Mouse (Mus musculus) CH12.LX (cell line): ENCODE measurements around the gene Nek4. TPM values are rescaled to one million over a fixed set of nuclear protein-coding genes. Genes with fewer than 3 reads are reported as not detected.
A peak's percentile ranks its signal among the peaks of the same experiment; 100 is the strongest.

Experiments used
- DNase-seq: peaks from one replicate; pipeline ENCODE4 v3.0.0-alpha.2; 2013; ENCODE audit errors: extremely low read depth
- H3K27ac ChIP-seq: 2 replicates; pipeline ENCODE4 v1.5.1; 2012; ENCODE audit warnings: low read depth, mild to moderate bottlenecking, control low read depth, moderate library complexity; ENCODE audit not compliant: insufficient read depth
- H3K27me3 ChIP-seq: replicated peaks from 2 replicates; pipeline ENCODE3; 2012; ENCODE audit warnings: inconsistent platforms
- H3K36me3 ChIP-seq, 2 experiments: replicated peaks in 1 of 2; 2 replicates each; pipeline versions ENCODE3 to v1.6.1; 2012; ENCODE audit warnings: inconsistent platforms in 1 of 2, low read length in 1 of 2, mild to moderate bottlenecking in 1 of 2, mixed read lengths in 1 of 2, moderate library complexity in 1 of 2; ENCODE audit not compliant: control insufficient read depth in 1 of 2, insufficient read depth in 1 of 2
- H3K4me1 ChIP-seq, 2 experiments: 2 replicates each; pipeline ENCODE4 v1.6.1; 2012; ENCODE audit warnings: inconsistent platforms in 1 of 2, moderate library complexity in 1 of 2; ENCODE audit not compliant: insufficient read depth in 2 of 2, control insufficient read depth in 1 of 2
- H3K4me2 ChIP-seq: 2 replicates; pipeline ENCODE4 v1.6.1; 2012; ENCODE audit warnings: low read depth, mild to moderate bottlenecking, control low read depth; ENCODE audit not compliant: poor library complexity, insufficient read depth, severe bottlenecking
- H3K4me3 ChIP-seq, 3 experiments: fragments of 150-350 bp in 1 of 3; sonication (generic) in 1 of 3; replicated peaks in 1 of 3; 2 replicates each; pipeline versions ENCODE3 to v1.5.1; 2011 to 2012; ENCODE audit warnings: low read depth in 2 of 3, low read length in 2 of 3, mild to moderate bottlenecking in 2 of 3, moderate library complexity in 2 of 3, control low read depth in 1 of 3, improper control_type of control experiment in 1 of 3, inconsistent platforms in 1 of 3, mixed read lengths in 1 of 3; ENCODE audit not compliant: poor library complexity in 1 of 3
- H3K79me2 ChIP-seq: replicated peaks from 2 replicates; pipeline ENCODE4 v1.6.1; 2012; ENCODE audit warnings: mild to moderate bottlenecking, moderate library complexity; ENCODE audit not compliant: control insufficient read depth, poor library complexity, insufficient read depth, severe bottlenecking; ENCODE audit errors: extremely low read depth
- H3K9ac ChIP-seq: 2 replicates; pipeline ENCODE4 v1.6.1; 2012; ENCODE audit warnings: low read depth, mild to moderate bottlenecking, control low read depth, moderate library complexity; ENCODE audit not compliant: insufficient read depth
- H3K9me3 ChIP-seq: replicated peaks from 2 replicates; pipeline ENCODE3; 2012; ENCODE audit warnings: low read length, inconsistent platforms, mixed read lengths
- BHLHE40 ChIP-seq: IDR thresholded peaks from 2 replicates; pipeline ENCODE4 v1.6.1; 2011; ENCODE audit warnings: mild to moderate bottlenecking, low read depth, low read length, improper control_type of control experiment
- CHD1 ChIP-seq: IDR thresholded peaks from 2 replicates; pipeline ENCODE4 v1.6.1; 2012; ENCODE audit warnings: low read depth, low read length, improper control_type of control experiment, inconsistent platforms
- CHD2 ChIP-seq: IDR thresholded peaks from 2 replicates; pipeline ENCODE4 v1.6.1; 2011; ENCODE audit warnings: low read length, improper control_type of control experiment
- CTCF ChIP-seq, 2 experiments: IDR thresholded peaks in 1 of 2; conservative IDR thresholded peaks in 1 of 2; 2 replicates each; pipeline ENCODE4 v1.5.1; 2011 to 2012; ENCODE audit warnings: low read depth in 2 of 2, low read length in 2 of 2, improper control_type of control experiment in 1 of 2, inconsistent platforms in 1 of 2, mild to moderate bottlenecking in 1 of 2, moderate library complexity in 1 of 2
- E2F4 ChIP-seq: IDR thresholded peaks from 2 replicates; pipeline ENCODE4 v1.6.1; 2011; ENCODE audit warnings: low read depth, low read length, improper control_type of control experiment; ENCODE audit not compliant: insufficient replicate concordance
- ELF1 ChIP-seq: IDR thresholded peaks from 2 replicates; pipeline ENCODE4 v1.6.1; 2014; ENCODE audit warnings: low read depth, mild to moderate bottlenecking, inconsistent platforms, low read length, improper control_type of control experiment
- EP300 ChIP-seq: IDR thresholded peaks from 2 replicates; pipeline ENCODE4 v1.6.1; 2011; ENCODE audit warnings: low read length, improper control_type of control experiment
- ETS1 ChIP-seq: conservative IDR thresholded peaks from 2 replicates; pipeline ENCODE4 v1.6.1; 2012; ENCODE audit warnings: low read depth, mild to moderate bottlenecking, inconsistent platforms, low read length, improper control_type of control experiment, moderate library complexity
- GABPA ChIP-seq: IDR thresholded peaks from 2 replicates; pipeline ENCODE4 v1.6.1; 2012; ENCODE audit warnings: low read depth, low read length, improper control_type of control experiment, inconsistent platforms; ENCODE audit not compliant: insufficient replicate concordance
- HCFC1 ChIP-seq: IDR thresholded peaks from 2 replicates; pipeline ENCODE4 v1.6.1; 2012; ENCODE audit warnings: low read depth, mild to moderate bottlenecking, inconsistent platforms, low read length, improper control_type of control experiment
- IRF4 ChIP-seq: IDR thresholded peaks from 2 replicates; pipeline ENCODE4 v1.6.1; 2014; ENCODE audit warnings: low read depth, mild to moderate bottlenecking, inconsistent platforms, low read length, improper control_type of control experiment
- JUND ChIP-seq: conservative IDR thresholded peaks from 2 replicates; pipeline ENCODE4 v1.6.1; 2011; ENCODE audit warnings: low read depth, low read length, improper control_type of control experiment
- KAT2A ChIP-seq: IDR thresholded peaks from 2 replicates; pipeline ENCODE4 v1.6.1; 2012; ENCODE audit warnings: low read length, improper control_type of control experiment, inconsistent platforms; ENCODE audit not compliant: insufficient replicate concordance
- MAFK ChIP-seq: IDR thresholded peaks from 2 replicates; pipeline ENCODE4 v1.6.1; 2011; ENCODE audit warnings: low read length, improper control_type of control experiment; ENCODE audit not compliant: insufficient replicate concordance
- MAX ChIP-seq: IDR thresholded peaks from 2 replicates; pipeline ENCODE4 v1.6.1; 2011; ENCODE audit warnings: low read length, improper control_type of control experiment
- MAZ ChIP-seq: IDR thresholded peaks from 2 replicates; pipeline ENCODE4 v1.6.1; 2012; ENCODE audit warnings: low read depth, mild to moderate bottlenecking, inconsistent platforms, low read length, improper control_type of control experiment, moderate library complexity
- MEF2A ChIP-seq: IDR thresholded peaks from 2 replicates; pipeline ENCODE4 v1.6.1; 2014; ENCODE audit warnings: low read depth, mild to moderate bottlenecking, inconsistent platforms, low read length, improper control_type of control experiment, borderline replicate concordance
- MXI1 ChIP-seq: IDR thresholded peaks from 2 replicates; pipeline ENCODE4 v1.6.1; 2011; ENCODE audit warnings: mild to moderate bottlenecking, low read depth, low read length, improper control_type of control experiment
- MYC ChIP-seq: IDR thresholded peaks from 2 replicates; pipeline ENCODE4 v1.6.1; 2011; ENCODE audit warnings: low read depth, mild to moderate bottlenecking, improper control_type of control experiment, low read length
- NELFE ChIP-seq: IDR thresholded peaks from 2 replicates; pipeline ENCODE4 v1.6.1; 2011; ENCODE audit warnings: low read depth, low read length, improper control_type of control experiment
- NRF1 ChIP-seq: IDR thresholded peaks from 2 replicates; pipeline ENCODE4 v1.6.1; 2014; ENCODE audit warnings: low read depth, mild to moderate bottlenecking, inconsistent platforms, low read length, improper control_type of control experiment, moderate library complexity
- PAX5 ChIP-seq: IDR thresholded peaks from 2 replicates; pipeline ENCODE4 v1.6.1; 2012; ENCODE audit warnings: low read length, inconsistent platforms, mixed read lengths
- POLR2A ChIP-seq: IDR thresholded peaks from 2 replicates; pipeline ENCODE4 v1.6.1; 2011; ENCODE audit warnings: low read depth, mild to moderate bottlenecking, improper control_type of control experiment, low read length
- POLR2AphosphoS2 ChIP-seq: IDR thresholded peaks from 2 replicates; pipeline ENCODE4 v1.6.1; 2011; ENCODE audit warnings: low read depth, low read length, improper control_type of control experiment
- RAD21 ChIP-seq: IDR thresholded peaks from 2 replicates; pipeline ENCODE4 v1.6.1; 2011; ENCODE audit warnings: low read depth, mild to moderate bottlenecking, low read length, improper control_type of control experiment, moderate library complexity
- RCOR1 ChIP-seq: conservative IDR thresholded peaks from 2 replicates; pipeline ENCODE4 v1.6.1; 2012; ENCODE audit warnings: low read depth, mild to moderate bottlenecking, inconsistent platforms, low read length, improper control_type of control experiment
- SIN3A ChIP-seq: IDR thresholded peaks from 2 replicates; pipeline ENCODE4 v1.6.1; 2012; ENCODE audit warnings: low read length, improper control_type of control experiment, inconsistent platforms
- TBP ChIP-seq: conservative IDR thresholded peaks from 2 replicates; pipeline ENCODE4 v1.6.1; 2011; ENCODE audit warnings: low read depth, low read length, improper control_type of control experiment
- TCF12 ChIP-seq: IDR thresholded peaks from 2 replicates; pipeline ENCODE4 v1.6.1; 2014; ENCODE audit warnings: low read depth, mild to moderate bottlenecking, inconsistent platforms, low read length, improper control_type of control experiment
- UBTF ChIP-seq: IDR thresholded peaks from 2 replicates; pipeline ENCODE4 v1.6.1; 2012; ENCODE audit warnings: low read depth, mild to moderate bottlenecking, inconsistent platforms, low read length, improper control_type of control experiment, moderate library complexity
- USF1 ChIP-seq: IDR thresholded peaks from 2 replicates; pipeline ENCODE4 v1.6.1; 2014; ENCODE audit warnings: low read depth, mild to moderate bottlenecking, inconsistent platforms, low read length, improper control_type of control experiment
- USF2 ChIP-seq: conservative IDR thresholded peaks from 2 replicates; pipeline ENCODE4 v1.6.1; 2011; ENCODE audit warnings: low read depth, low read length, improper control_type of control experiment
- ZC3H11A ChIP-seq: IDR thresholded peaks from 2 replicates; pipeline ENCODE4 v1.6.1; 2012; ENCODE audit warnings: low read depth, mild to moderate bottlenecking, inconsistent platforms, low read length, improper control_type of control experiment
- ZKSCAN1 ChIP-seq: IDR thresholded peaks from 2 replicates; pipeline ENCODE4 v1.6.1; 2012; ENCODE audit warnings: low read depth, inconsistent platforms, low read length, improper control_type of control experiment, borderline replicate concordance
- ZMIZ1 ChIP-seq: IDR thresholded peaks from 2 replicates; pipeline ENCODE4 v1.6.1; 2012; ENCODE audit warnings: low read depth, mild to moderate bottlenecking, inconsistent platforms, low read length, improper control_type of control experiment
- ZNF384 ChIP-seq: IDR thresholded peaks from 2 replicates; pipeline ENCODE4 v1.6.1; 2012; ENCODE audit warnings: low read depth, low read length, improper control_type of control experiment, inconsistent platforms
- dilution Hi-C: fragments of 300-500 bp; cut with MboI; formaldehyde crosslinking; loops from 2 replicates; pipeline ENCODE4 v1.14.3; 2020; ENCODE audit warnings: low sequenced_read_pairs; ENCODE audit not compliant: extremely low pct_unique_long_range_greater_than_20kb, extremely low pct_ligation_motif_present
- in situ Hi-C: fragments of 300-500 bp; cut with MboI; formaldehyde crosslinking; loops from 3 replicates; pipeline ENCODE4 v1.14.3; 2019; ENCODE audit warnings: low sequenced_read_pairs, low pct_ligation_motif_present, low pct_unique_long_range_greater_than_20kb, mixed read lengths
- polyA plus RNA-seq: library from polyadenylated mRNA; unstranded; fragments of >175 nt; gene quantifications from 2 replicates; pipeline ENCODE4 v1.2.1, GENCODE M21; 2012; ENCODE audit warnings: low read depth; ENCODE audit not compliant: insufficient read length
- total RNA-seq, 2 experiments: library from RNA; depleted of rRNA; stranded (reverse); fragments of 300-350 nt in 1 of 2; fragments of >200 nt in 1 of 2; gene quantifications; 2 replicates each; pipeline ENCODE4 v1.2.3; 2012 to 2014

Gene Nek4
- total and polyA plus RNA-seq, 3 experiments = 17.1 to 18.3 (median 17.4) TPM

DNA sequence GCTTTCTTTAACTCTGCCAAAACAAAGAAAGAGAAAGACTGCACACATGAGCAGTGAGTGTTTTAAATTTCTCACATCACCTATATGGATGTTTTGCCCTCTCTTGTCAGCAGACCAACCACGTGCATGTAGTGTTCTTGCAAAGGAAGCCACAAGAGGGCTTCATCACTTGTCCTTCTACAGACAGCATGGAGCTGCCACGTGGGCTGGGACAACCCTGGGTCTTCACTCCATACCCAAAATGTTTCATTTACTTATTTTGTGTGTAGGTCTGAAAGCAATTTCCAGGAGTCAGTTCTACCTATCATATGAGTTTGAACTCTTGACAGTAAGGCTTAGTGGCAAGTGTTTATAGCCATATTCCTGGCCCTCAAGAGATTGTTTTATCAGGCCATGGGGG, 66.7 kb downstream of the Nek4 start (continued):
- no peak for TF ChIP-seq ZMIZ1
- TF ChIP-seq USF1 = peak; percentile 42
- TF ChIP-seq NRF1 = no peak
- TF ChIP-seq ZC3H11A = no peak
- TF ChIP-seq MEF2A = no peak; the same call in 1 of the 2 replicates
- no peak for TF ChIP-seq ETS1
- TF ChIP-seq TCF12 = 0 out of 2 replicates have a peak, but pooled peaks have one; percentile 16
- no peak for TF ChIP-seq GABPA
- TF ChIP-seq MAZ = no peak

DNA sequence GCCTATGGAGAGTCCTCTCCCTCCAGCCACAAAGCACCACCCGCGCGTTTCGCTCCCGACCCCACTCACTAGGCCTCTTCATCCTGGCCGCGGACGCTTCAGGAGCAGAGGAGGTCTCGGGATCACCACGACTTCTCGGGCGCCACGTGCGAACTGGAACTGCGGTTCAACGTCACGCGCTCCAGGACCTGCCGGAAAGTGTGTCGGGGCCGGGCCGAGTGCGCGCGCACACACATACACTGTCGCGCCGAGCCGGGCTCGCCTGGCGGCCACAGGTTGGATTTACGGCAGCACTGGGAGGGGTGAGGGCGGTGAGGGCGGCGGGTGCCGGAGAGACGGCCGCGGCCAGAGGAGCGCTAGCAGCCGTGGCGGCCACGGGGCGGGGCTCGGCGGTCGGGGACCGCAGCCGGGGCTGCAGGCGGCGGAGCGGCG, 67.7 kb downstream of the Nek4 start, which contains the start of the genes Pbrm1 and Gnl3:
Gene Pbrm1 (plus strand): TSS at position 279 of the 432 bp plus-strand sequence.
Gene Gnl3 (minus strand): TSS at position 293 of the 432 bp plus-strand sequence.
- H3K27ac ChIP-seq = peak within 1 kb of the TSS; percentile 78
- in situ Hi-C loops (no loop called here), dilution Hi-C loops (no loop called here)
- H3K4me1 ChIP-seq = peaks cover 9 to 62% of the 10 kb centered on the region in 2 experiments
- DNase-seq = peak; percentile 95
- H3K9me3 ChIP-seq = no peaks in the 10 kb centered on the region
- peaks cover 64% of the 10 kb centered on the region for H3K79me2 ChIP-seq
- peak within 1 kb of the TSS; percentile 99 for H3K4me2 ChIP-seq
- H3K4me3 ChIP-seq = peak within 1 kb of the TSS; percentile 96 to 99 (median 98)
- peaks cover 30 to 54% of the 10 kb centered on the region in 2 experiments for H3K36me3 ChIP-seq
- H3K9ac ChIP-seq = peak within 1 kb of the TSS; percentile 98
- no peaks in the 10 kb centered on the region for H3K27me3 ChIP-seq
- TF ChIP-seq POLR2AphosphoS2 (peak; percentile 63; the same call in 1 of the 2 replicates), ZC3H11A (no peak), MAZ (peak; percentile 79; the same call in 1 of the 2 replicates), PAX5 (no peak), ETS1 (0 out of 2 replicates have a peak, but pooled peaks have one; percentile 19), BHLHE40 (peak; percentile 99), CHD2 (no peak), SIN3A (no peak; the same call in 1 of the 2 replicates), CTCF (conservative IDR thresholded peaks at IDR 0.05 in 1 of 2, IDR thresholded peaks at IDR 0.05 in 1 of 2; ENCODE audit: low read depth in 2 of 2, low read length in 2 of 2) (no peak), ZKSCAN1 (no peak), NELFE (peak; percentile 87), USF2 (no peak), EP300 (no peak), ELF1 (peak; percentile 29; the same call in 1 of the 2 replicates), MEF2A (peak; percentile 44; the same call in 1 of the 2 replicates), E2F4 (no peak), MAFK (no peak), UBTF (no peak), MYC (peak; percentile 99), MXI1 (peak; percentile 99), TBP (0 out of 2 replicates have a peak, but pooled peaks have one; percentile 33), ZNF384 (no peak), IRF4 (no peak; the same call in 1 of the 2 replicates), KAT2A (peak; percentile 83; the same call in 1 of the 2 replicates), HCFC1 (peak; percentile 80), NRF1 (peak; percentile 88), GABPA (no peak; the same call in 1 of the 2 replicates), ZMIZ1 (peak; percentile 72), JUND (no peak), USF1 (peak; percentile 36), POLR2A (peak; percentile 95), MAX (peak; percentile 99), RAD21 (no peak), TCF12 (peak; percentile 92), CHD1 (no peak), RCOR1 (no peak)
